In the genomic region with DNA sequence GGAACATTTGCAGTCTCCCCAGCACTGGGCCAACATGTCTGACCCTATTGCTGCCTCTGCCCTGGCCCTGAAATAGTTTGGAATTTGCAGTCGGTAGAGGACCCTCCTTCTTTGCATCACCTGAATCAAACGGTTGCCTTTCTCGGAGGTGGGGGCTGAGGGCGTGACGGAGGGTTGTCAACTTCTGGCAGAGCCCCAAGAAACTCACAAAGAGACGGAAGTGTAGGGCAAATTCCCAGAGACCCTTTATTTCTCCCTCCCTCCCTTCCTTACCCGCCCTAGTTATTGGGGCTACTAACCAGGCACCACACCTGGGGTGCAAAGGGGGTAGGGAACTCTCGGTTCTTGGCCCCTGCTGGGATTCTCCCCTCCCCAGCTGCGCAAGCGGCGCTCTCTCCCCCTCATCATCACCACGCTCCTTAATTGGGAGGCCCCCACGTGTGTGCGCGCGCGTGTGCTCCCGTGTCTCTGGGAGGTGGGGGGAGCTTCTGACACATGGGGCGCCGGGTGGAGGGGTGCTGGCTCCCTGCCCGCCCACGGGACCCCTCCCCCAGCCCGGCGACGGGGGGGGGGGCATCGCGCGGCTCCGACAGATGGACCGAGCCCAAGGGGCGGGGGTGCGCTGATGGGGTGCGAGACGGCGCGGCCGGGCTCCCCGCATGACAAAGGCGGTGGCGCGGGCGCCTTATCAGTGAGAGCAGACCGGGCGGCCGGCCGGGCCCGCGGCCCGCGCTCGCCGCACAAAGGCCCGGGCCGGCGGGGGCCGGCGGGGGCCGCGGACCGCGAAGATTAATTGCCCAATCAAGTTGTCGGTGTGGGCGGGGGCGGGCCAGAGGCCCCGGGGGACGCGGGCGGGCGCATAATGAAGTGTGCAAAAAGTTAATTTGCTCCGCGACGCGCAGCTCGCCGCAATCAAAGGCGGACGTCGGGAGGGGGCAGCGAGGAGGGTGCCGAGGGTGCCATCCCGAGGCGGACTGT, we compare ENCODE assay signal across 8 mouse cellular contexts. TPM values are rescaled to one million over a fixed set of nuclear protein-coding genes. Genes with fewer than 3 reads are reported as not detected.
DNase-seq lines count a peak whose midpoint lies in the region; ATAC-seq and TF ChIP-seq lines count a peak whose summit lies in the region.

No protein-coding gene starts in this region.

- peak; percentile 63 for ATAC-seq in kidney, embryonic 15.5 days (replicated peaks; ENCODE audit: low FRiP score)
- ATAC-seq in granulocyte monocyte progenitor cell, adult 5-6 weeks (replicated peaks; ENCODE audit: poor library complexity, severe bottlenecking): peak; percentile 19
- no peak for ATAC-seq in liver, postnatal 0 days

- H3K9ac ChIP-seq in kidney, embryonic 15.5 days: peak overlapping the region; percentile 42
- peak overlapping the region; percentile 38; the same call in 1 of the 2 replicates for H3K9ac ChIP-seq in liver, postnatal 0 days (replicated peaks)

- H3K27ac ChIP-seq in kidney, embryonic 15.5 days: no peak overlapping the region
- H3K27ac ChIP-seq in liver, postnatal 0 days (ENCODE audit: low read depth): no peak overlapping the region

- no peaks in the 10 kb centered on the region for H3K36me3 ChIP-seq in kidney, embryonic 15.5 days
- H3K36me3 ChIP-seq in liver, postnatal 0 days (replicated peaks; ENCODE audit: insufficient read depth, low read length): no peaks in the 10 kb centered on the region

- peaks cover 96% of the 10 kb centered on the region for H3K27me3 ChIP-seq in kidney, embryonic 15.5 days
- H3K27me3 ChIP-seq in liver, postnatal 0 days (ENCODE audit: insufficient read depth, low read length): peaks cover 54% of the 10 kb centered on the region

- TF ChIP-seq CTCF in liver, postnatal 0 days (IDR thresholded peaks at IDR 0.05; ENCODE audit: low read depth): no peak

- H3K4me1 ChIP-seq in kidney, embryonic 15.5 days: peaks cover 39% of the 10 kb centered on the region
- peaks cover 7% of the 10 kb centered on the region; the same call in 1 of the 2 replicates for H3K4me1 ChIP-seq in liver, postnatal 0 days (ENCODE audit: insufficient read depth)

- no peak for DNase-seq in kidney, postnatal 36 days
- peak; percentile 31 for DNase-seq in brain, adult 2 months (ENCODE audit: low read depth, low spot score)
- DNase-seq in liver, postnatal 0 days: no peak
- DNase-seq in thymus, postnatal 10 days (ENCODE audit: low spot score in 2 of 2): no peak
- no peak for DNase-seq in thymus, adult 18-20 months
- DNase-seq in lung, postnatal 25 days (ENCODE audit: low spot score): no peak

- peak overlapping the region; percentile 50 for H3K4me3 ChIP-seq in kidney, embryonic 15.5 days (replicated peaks)
- H3K4me3 ChIP-seq in liver, postnatal 0 days (ENCODE audit: low read depth, low read length): peak overlapping the region; percentile 27

- no peaks in the 10 kb centered on the region for H3K9me3 ChIP-seq in kidney, embryonic 15.5 days (replicated peaks)
- no peaks in the 10 kb centered on the region for H3K9me3 ChIP-seq in liver, postnatal 0 days (ENCODE audit: low read length)

- peak overlapping the region; percentile 94 for H3K4me2 ChIP-seq in kidney, embryonic 15.5 days
- peak overlapping the region; percentile 60 for H3K4me2 ChIP-seq in liver, postnatal 0 days (ENCODE audit: low read depth, low read length)

- no peak for TF ChIP-seq EP300 in liver, postnatal 0 days (IDR thresholded peaks at IDR 0.05; ENCODE audit: low read depth)

- WGBS in kidney, embryonic 15.5 days: 1% methylated on average over 62 of the region's 82 CpGs
- WGBS in liver, postnatal 0 days (ENCODE audit: insufficient replicate concordance): under 1% methylated on average over 57 of the region's 82 CpGs

RNA-seq across cellular contexts. Expression of gene Scrt2, which starts 33.0 kb away (rescaled TPM):
- polyA plus RNA-seq in kidney, embryonic 15.5 days (2015; fragmentation: Nextera tagmentation; extraction: Ambion mirVana): 0.04 and 0.05 TPM in 2 replicates
- total RNA-seq in granulocyte monocyte progenitor cell, adult 5-6 weeks (2014; fragmentation: Nextera tagmentation): not detected in 2 replicates
- total RNA-seq in granulocyte monocyte progenitor cell, adult 5-6 weeks (2017): not detected in 2 replicates
- polyA plus RNA-seq in liver, postnatal 0 days (2015; fragmentation: Nextera tagmentation; extraction: Ambion mirVana): not detected in 2 replicates

RNA-seq across cellular contexts. Expression of gene Slc52a3, which starts 52.0 kb away (rescaled TPM):
- 13.3 and 16.3 TPM in 2 replicates for polyA plus RNA-seq in kidney, embryonic 15.5 days (2015; fragmentation: Nextera tagmentation; extraction: Ambion mirVana)
- total RNA-seq in granulocyte monocyte progenitor cell, adult 5-6 weeks (2014; fragmentation: Nextera tagmentation): not detected in 2 replicates
- total RNA-seq in granulocyte monocyte progenitor cell, adult 5-6 weeks (2017): not detected in 2 replicates
- polyA plus RNA-seq in liver, postnatal 0 days (2015; fragmentation: Nextera tagmentation; extraction: Ambion mirVana): 0.43 and 0.53 TPM in 2 replicates

RNA-seq across cellular contexts. Expression of gene Srxn1, which starts 57.0 kb away (rescaled TPM):
- 12.7 and 14.5 TPM in 2 replicates for polyA plus RNA-seq in kidney, embryonic 15.5 days (2015; fragmentation: Nextera tagmentation; extraction: Ambion mirVana)
- total RNA-seq in granulocyte monocyte progenitor cell, adult 5-6 weeks (2014; fragmentation: Nextera tagmentation): 0.47 and 5.5 TPM in 2 replicates
- total RNA-seq in granulocyte monocyte progenitor cell, adult 5-6 weeks (2017): 1.3 and 2.0 TPM in 2 replicates
- polyA plus RNA-seq in liver, postnatal 0 days (2015; fragmentation: Nextera tagmentation; extraction: Ambion mirVana): 8.2 and 8.7 TPM in 2 replicates
